Mouse (Mus musculus) E14TG2a.4 (cell line): Measurements from ENCODE around the gene Atrip.
A peak's percentile ranks its signal among the peaks of the same experiment; 100 is the strongest.

Experiments
- H3K27me3 ChIP-seq: 2 replicates; pipeline ENCODE4 v1.6.1; 2014; ENCODE audit warnings: low read length, control low read depth; ENCODE audit not compliant: insufficient read depth
- H3K36me3 ChIP-seq: 2 replicates; pipeline ENCODE4 v1.6.1; 2014; ENCODE audit warnings: low read length, control low read depth; ENCODE audit not compliant: insufficient read depth
- H3K4me1 ChIP-seq: replicated peaks from 2 replicates; pipeline ENCODE4 v1.6.1; 2014; ENCODE audit warnings: low read depth, low read length, control low read depth
- H3K4me3 ChIP-seq: replicated peaks from 2 replicates; pipeline ENCODE4 v1.5.1; 2014; ENCODE audit warnings: mild to moderate bottlenecking, low read length
- H3K9me3 ChIP-seq: 2 replicates; pipeline ENCODE4 v1.6.1; 2014; ENCODE audit warnings: low read length, control low read depth
- CTCF ChIP-seq: conservative IDR thresholded peaks from 2 replicates; pipeline ENCODE4 v1.5.1; 2014; ENCODE audit warnings: low read length
- NANOG ChIP-seq: IDR thresholded peaks from 2 replicates; pipeline ENCODE4 v1.6.1; 2014; ENCODE audit warnings: borderline replicate concordance, low read length, mixed read lengths
- POU5F1 ChIP-seq: IDR thresholded peaks from 2 replicates; pipeline ENCODE4 v1.6.1; 2014; ENCODE audit warnings: low read length, borderline replicate concordance

The Atrip gene

GRCm38 (mm10) chr9:109087987-109088386, 14.1 kb upstream of the Atrip start:
- Histone ChIP-seq H3K36me3 (peaks cover 36% of the 10 kb centered on the region), H3K9me3 (no peaks in the 10 kb centered on the region), H3K4me3 (no peak overlapping the region), H3K27me3 (no peaks in the 10 kb centered on the region), H3K4me1 (peaks cover 81% of the 10 kb centered on the region)
- TF ChIP-seq CTCF (peak; percentile 62), POU5F1 (no peak)

- peaks cover 72% of the 10 kb centered on the region for H3K4me1 ChIP-seq
- TF ChIP-seq CTCF, result peak; percentile 42
- no peak for TF ChIP-seq POU5F1
- H3K27me3 ChIP-seq, result no peaks in the 10 kb centered on the region
- no peaks in the 10 kb centered on the region for H3K9me3 ChIP-seq
- H3K36me3 ChIP-seq, result peaks cover 22% of the 10 kb centered on the region
- no peak overlapping the region for H3K4me3 ChIP-seq
Measured at GRCm38 (mm10) chr9:109084922-109085321, 11.0 kb upstream of the Atrip start.

GRCm38 (mm10) chr9:109082124-109082800, 8.3 kb upstream of the Atrip start, which contains the start of the genes Ccdc51 and Tma7:
TSS of gene Ccdc51 (plus strand) at chr9:109082493.
TSS of gene Tma7 (minus strand) at chr9:109082587.
- peaks cover 30% of the 10 kb centered on the region for H3K36me3 ChIP-seq
- H3K27me3 ChIP-seq, result no peaks in the 10 kb centered on the region
- H3K4me1 ChIP-seq, result peaks cover 50% of the 10 kb centered on the region
- TF ChIP-seq POU5F1 (no peak), NANOG (peak; percentile 53)
- H3K4me3 ChIP-seq, result peak within 1 kb of the TSS; percentile 89
- H3K9me3 ChIP-seq, result no peaks in the 10 kb centered on the region

GRCm38 (mm10) chr9:109081749-109082123, 7.8 kb upstream of the Atrip start:
- Histone ChIP-seq H3K36me3 (peaks cover 30% of the 10 kb centered on the region), H3K4me1 (peaks cover 46% of the 10 kb centered on the region), H3K4me3 (peak overlapping the region; percentile 89), H3K9me3 (no peaks in the 10 kb centered on the region), H3K27me3 (no peaks in the 10 kb centered on the region)
- TF ChIP-seq POU5F1, result no peak
- TF ChIP-seq NANOG, result no peak
- TF ChIP-seq CTCF, result no peak

GRCm38 (mm10) chr9:109080516-109080915, 6.6 kb upstream of the Atrip start:
- no peak overlapping the region for H3K4me3 ChIP-seq
- no peaks in the 10 kb centered on the region for H3K27me3 ChIP-seq
- H3K4me1 ChIP-seq, result peaks cover 35% of the 10 kb centered on the region
- H3K36me3 ChIP-seq, result peaks cover 30% of the 10 kb centered on the region
- H3K9me3 ChIP-seq, result no peaks in the 10 kb centered on the region
- TF ChIP-seq POU5F1, result no peak
- no peak for TF ChIP-seq CTCF
- no peak for TF ChIP-seq NANOG

GRCm38 (mm10) chr9:109068095-109068735, 5.7 kb downstream of the Atrip start:
- TF ChIP-seq NANOG (no peak), CTCF (no peak; the same call in 1 of the 2 replicates), POU5F1 (no peak)
- H3K36me3 ChIP-seq, result peaks cover 88% of the 10 kb centered on the region
- H3K4me3 ChIP-seq, result no peak overlapping the region
- no peaks in the 10 kb centered on the region for H3K27me3 ChIP-seq
- peaks cover 8% of the 10 kb centered on the region for H3K4me1 ChIP-seq
- H3K9me3 ChIP-seq, result no peaks in the 10 kb centered on the region

GRCm38 (mm10) chr9:109060898-109061295, 13.0 kb downstream of the Atrip start:
- Histone ChIP-seq H3K27me3 (no peaks in the 10 kb centered on the region), H3K9me3 (no peaks in the 10 kb centered on the region), H3K4me3 (no peak overlapping the region), H3K36me3 (peaks cover 85% of the 10 kb centered on the region), H3K4me1 (peaks cover 51% of the 10 kb centered on the region)
- TF ChIP-seq CTCF (no peak), NANOG (no peak), POU5F1 (no peak)

- H3K27me3 ChIP-seq, result no peaks in the 10 kb centered on the region
- no peak for TF ChIP-seq POU5F1
- no peak for TF ChIP-seq NANOG
- TF ChIP-seq CTCF, result no peak
- peaks cover 57% of the 10 kb centered on the region for H3K4me1 ChIP-seq
- peaks cover 79% of the 10 kb centered on the region for H3K36me3 ChIP-seq
- peak overlapping the region; percentile 67 for H3K4me3 ChIP-seq
- H3K9me3 ChIP-seq, result no peaks in the 10 kb centered on the region
Measured at GRCm38 (mm10) chr9:109060184-109060897, 13.6 kb downstream of the Atrip start.
